Mouse (Mus musculus) liver, adult 2 months (tissue): ENCODE measurements around the gene Myom1.

Experiments
- CTCF ChIP-seq: fragments of 200-500 bp; IDR thresholded peaks from 2 replicates; pipeline ENCODE4 v1.5.1; 2011; ENCODE audit warnings: low read depth, low read length, control low read depth
- POLR2A ChIP-seq: fragments of 200-500 bp; IDR thresholded peaks from 2 replicates; pipeline ENCODE4 v1.6.1; 2011; ENCODE audit warnings: low read length, control low read depth; ENCODE audit not compliant: insufficient read depth; ENCODE audit errors: extremely low read depth

DNA sequence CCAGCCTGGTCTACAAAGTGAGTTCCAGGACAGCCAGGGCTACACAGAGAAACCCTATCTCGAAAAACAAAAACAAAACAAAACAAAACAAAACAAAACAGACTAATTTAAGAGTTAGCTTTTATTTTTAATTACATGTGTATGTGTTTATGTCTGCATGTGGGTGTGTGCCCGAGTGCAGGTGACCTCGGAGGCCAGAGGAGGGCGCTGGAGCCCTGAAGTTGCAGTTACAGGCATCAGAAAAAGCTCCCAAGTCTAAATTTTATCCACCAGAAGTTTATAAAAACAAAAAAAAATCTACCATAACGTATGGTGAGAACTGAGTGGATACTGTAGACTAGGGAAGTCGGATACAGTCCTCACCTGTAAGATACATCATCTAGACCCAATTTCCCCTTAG is 24.6 kb upstream of the Myom1 start:
- TF ChIP-seq CTCF = peak; percentile 55
- TF ChIP-seq POLR2A = no peak
